Mouse (Mus musculus): ENCODE results near the gene Nprl3. TPM values are rescaled to one million over a fixed set of nuclear protein-coding genes. Genes with fewer than 3 reads are reported as not detected.

Nprl3 gene
- polyA plus RNA-seq, 1 experiment from 2014 or later: 41.8 TPM

- WGBS: 66% methylated on average over 14 of the region's 14 CpGs
- H3K36me3 ChIP-seq: no peaks in the 10 kb centered on the region
- H3K4me3 ChIP-seq: no peak overlapping the region
- no peaks in the 10 kb centered on the region for H3K4me1 ChIP-seq
- no peak overlapping the region for H3K4me2 ChIP-seq
- H3K27me3 ChIP-seq: peaks cover 14% of the 10 kb centered on the region
- H3K9ac ChIP-seq: no peak overlapping the region
- H3K27ac ChIP-seq: no peak overlapping the region
- no peak for ATAC-seq (ENCODE audit: insufficient number of reproducible peaks, low FRiP score, low TSS enrichment, low read depth)
- H3K9me3 ChIP-seq: no peaks in the 10 kb centered on the region
Measured at GRCm38 (mm10) chr11:32198256-32198955, 69.1 kb downstream of the Nprl3 start.

- H3K9me3 ChIP-seq: no peaks in the 10 kb centered on the region
- H3K27me3 ChIP-seq: peaks cover 14% of the 10 kb centered on the region
- H3K4me3 ChIP-seq: no peak overlapping the region
- ATAC-seq (ENCODE audit: insufficient number of reproducible peaks, low FRiP score, low TSS enrichment, low read depth): no peak
- H3K27ac ChIP-seq: no peak overlapping the region
- H3K9ac ChIP-seq: no peak overlapping the region
- no peak overlapping the region for H3K4me2 ChIP-seq
- H3K36me3 ChIP-seq: no peaks in the 10 kb centered on the region
- no peaks in the 10 kb centered on the region for H3K4me1 ChIP-seq
- WGBS: 25% methylated on average over 3 of the region's 3 CpGs
Measured at GRCm38 (mm10) chr11:32197766-32198165, 69.7 kb downstream of the Nprl3 start.

GRCm38 (mm10) chr11:32196727-32197126 is 70.8 kb downstream of the Nprl3 start:
- 63% methylated on average over 6 of the region's 6 CpGs for WGBS
- Histone ChIP-seq H3K4me3 (no peak overlapping the region), H3K9me3 (no peaks in the 10 kb centered on the region), H3K4me2 (no peak overlapping the region), H3K36me3 (no peaks in the 10 kb centered on the region), H3K27me3 (peaks cover 14% of the 10 kb centered on the region), H3K9ac (no peak overlapping the region), H3K4me1 (no peaks in the 10 kb centered on the region), H3K27ac (no peak overlapping the region)
- ATAC-seq (ENCODE audit: insufficient number of reproducible peaks, low FRiP score, low TSS enrichment, low read depth): no peak

- H3K4me2 ChIP-seq: no peak overlapping the region
- ATAC-seq (ENCODE audit: insufficient number of reproducible peaks, low FRiP score, low TSS enrichment, low read depth): no peak
- WGBS: 45% methylated on average over 11 of the region's 11 CpGs
- H3K36me3 ChIP-seq: no peaks in the 10 kb centered on the region
- no peak overlapping the region for H3K4me3 ChIP-seq
- peaks cover 14% of the 10 kb centered on the region for H3K27me3 ChIP-seq
- H3K27ac ChIP-seq: no peak overlapping the region
- no peaks in the 10 kb centered on the region for H3K9me3 ChIP-seq
- H3K9ac ChIP-seq: no peak overlapping the region
- H3K4me1 ChIP-seq: no peaks in the 10 kb centered on the region
Measured at GRCm38 (mm10) chr11:32195867-32196540, 71.5 kb downstream of the Nprl3 start.

GRCm38 (mm10) chr11:32194626-32195025 is 72.9 kb downstream of the Nprl3 start:
- no peak overlapping the region for H3K27ac ChIP-seq
- H3K9ac ChIP-seq: no peak overlapping the region
- H3K27me3 ChIP-seq: peaks cover 14% of the 10 kb centered on the region
- 72% methylated on average over 5 of the region's 5 CpGs for WGBS
- H3K4me3 ChIP-seq: no peak overlapping the region
- no peak for ATAC-seq (ENCODE audit: insufficient number of reproducible peaks, low FRiP score, low TSS enrichment, low read depth)
- no peaks in the 10 kb centered on the region for H3K9me3 ChIP-seq
- no peak overlapping the region for H3K4me2 ChIP-seq
- no peaks in the 10 kb centered on the region for H3K4me1 ChIP-seq
- no peaks in the 10 kb centered on the region for H3K36me3 ChIP-seq

- H3K4me1 ChIP-seq: no peaks in the 10 kb centered on the region
- H3K4me3 ChIP-seq: no peak overlapping the region
- no peak overlapping the region for H3K4me2 ChIP-seq
- no peaks in the 10 kb centered on the region for H3K9me3 ChIP-seq
- H3K27me3 ChIP-seq: peaks cover 14% of the 10 kb centered on the region
- H3K36me3 ChIP-seq: no peaks in the 10 kb centered on the region
- 79% methylated on average over 10 of the region's 10 CpGs for WGBS
- H3K27ac ChIP-seq: no peak overlapping the region
- no peak for ATAC-seq (ENCODE audit: insufficient number of reproducible peaks, low FRiP score, low TSS enrichment, low read depth)
- no peak overlapping the region for H3K9ac ChIP-seq
Measured at GRCm38 (mm10) chr11:32194086-32194485, 73.4 kb downstream of the Nprl3 start.

- Histone ChIP-seq H3K9me3 (no peaks in the 10 kb centered on the region), H3K27me3 (peaks cover 14% of the 10 kb centered on the region), H3K4me1 (no peaks in the 10 kb centered on the region), H3K9ac (no peak overlapping the region), H3K4me2 (no peak overlapping the region), H3K36me3 (no peaks in the 10 kb centered on the region), H3K4me3 (no peak overlapping the region), H3K27ac (no peak overlapping the region)
- no peak for ATAC-seq (ENCODE audit: insufficient number of reproducible peaks, low FRiP score, low TSS enrichment, low read depth)
- 80% methylated on average over 10 of the region's 10 CpGs for WGBS
Measured at GRCm38 (mm10) chr11:32193156-32193555, 74.4 kb downstream of the Nprl3 start.

- Histone ChIP-seq H3K27me3 (peaks cover 7% of the 10 kb centered on the region), H3K4me3 (no peak overlapping the region), H3K9ac (no peak overlapping the region), H3K36me3 (no peaks in the 10 kb centered on the region), H3K27ac (no peak overlapping the region), H3K4me1 (no peaks in the 10 kb centered on the region), H3K4me2 (no peak overlapping the region), H3K9me3 (no peaks in the 10 kb centered on the region)
- ATAC-seq (ENCODE audit: insufficient number of reproducible peaks, low FRiP score, low TSS enrichment, low read depth): no peak
- 65% methylated on average over 13 of the region's 13 CpGs for WGBS
Measured at GRCm38 (mm10) chr11:32190603-32191110, 76.8 kb downstream of the Nprl3 start.

- 84% methylated on average over 9 of the region's 9 CpGs for WGBS
- Histone ChIP-seq H3K9me3 (no peaks in the 10 kb centered on the region), H3K36me3 (no peaks in the 10 kb centered on the region), H3K4me1 (no peaks in the 10 kb centered on the region), H3K4me2 (no peak overlapping the region), H3K9ac (no peak overlapping the region), H3K27ac (no peak overlapping the region), H3K4me3 (no peak overlapping the region), H3K27me3 (peaks cover 2% of the 10 kb centered on the region)
- ATAC-seq (ENCODE audit: insufficient number of reproducible peaks, low FRiP score, low TSS enrichment, low read depth): no peak
Measured at GRCm38 (mm10) chr11:32190119-32190518, 77.4 kb downstream of the Nprl3 start.

- Histone ChIP-seq H3K4me1 (no peaks in the 10 kb centered on the region), H3K36me3 (no peaks in the 10 kb centered on the region), H3K4me2 (no peak overlapping the region), H3K9ac (no peak overlapping the region), H3K27ac (no peak overlapping the region), H3K27me3 (no peaks in the 10 kb centered on the region), H3K9me3 (no peaks in the 10 kb centered on the region), H3K4me3 (no peak overlapping the region)
- 69% methylated on average over 5 of the region's 5 CpGs for WGBS
- no peak for ATAC-seq (ENCODE audit: insufficient number of reproducible peaks, low FRiP score, low TSS enrichment, low read depth)
Measured at GRCm38 (mm10) chr11:32189434-32189833, 78.1 kb downstream of the Nprl3 start.

GRCm38 (mm10) chr11:32188881-32189280 is 78.6 kb downstream of the Nprl3 start:
- Histone ChIP-seq H3K27me3 (no peaks in the 10 kb centered on the region), H3K27ac (no peak overlapping the region), H3K4me3 (no peak overlapping the region), H3K4me2 (no peak overlapping the region), H3K9me3 (no peaks in the 10 kb centered on the region), H3K9ac (no peak overlapping the region), H3K4me1 (no peaks in the 10 kb centered on the region), H3K36me3 (no peaks in the 10 kb centered on the region)
- ATAC-seq (ENCODE audit: insufficient number of reproducible peaks, low FRiP score, low TSS enrichment, low read depth): no peak
- 84% methylated on average over 12 of the region's 12 CpGs for WGBS

- Histone ChIP-seq H3K36me3 (no peaks in the 10 kb centered on the region), H3K27me3 (no peaks in the 10 kb centered on the region)
- 86% methylated on average over 4 of the region's 4 CpGs for WGBS
Measured at GRCm38 (mm10) chr11:32187256-32187655, 80.3 kb downstream of the Nprl3 start.

More at GRCm38 (mm10) chr11:32187256-32187655, 80.3 kb downstream of the Nprl3 start:
- H3K27ac ChIP-seq: no peak overlapping the region
- no peak for ATAC-seq (ENCODE audit: insufficient number of reproducible peaks, low FRiP score, low TSS enrichment, low read depth)
- H3K4me3 ChIP-seq: no peak overlapping the region
- H3K9ac ChIP-seq: no peak overlapping the region
- no peak overlapping the region for H3K4me2 ChIP-seq
- no peaks in the 10 kb centered on the region for H3K9me3 ChIP-seq
- no peaks in the 10 kb centered on the region for H3K4me1 ChIP-seq
